Mouse (Mus musculus): ENCODE measurements around the gene Mettl6.

GRCm38 (mm10) chr14:31488055-31488454, 6.8 kb downstream of the Mettl6 start:
- TF ChIP-seq CTCF (conservative IDR thresholded peaks at IDR 0.05; ENCODE audit: low read length), result no peak
- TF ChIP-seq POU5F1 (IDR thresholded peaks at IDR 0.05; ENCODE audit: borderline replicate concordance, low read length), result no peak

All from E14TG2a.4 (cell line).